Mouse (Mus musculus) left cerebral cortex, adult 11 months (tissue): ENCODE measurements around the gene Gadd45g.

Experiments
- DNase-seq: peaks from one replicate; pipeline ENCODE4 v3.0.0; 2022; ENCODE audit warnings: low spot score

The Gadd45g gene

GRCm38 (mm10) chr13:51846301-51846867 lies at the start of gene Gadd45g:
TSS of gene Gadd45g (plus strand) at chr13:51846678.
- DNase-seq: peak; percentile 88

GRCm38 (mm10) chr13:51797899-51798746 lies 48.4 kb upstream of the Gadd45g start:
- DNase-seq: no peak

GRCm38 (mm10) chr13:51799735-51800522 lies 46.5 kb upstream of the Gadd45g start:
- DNase-seq: no peak

- no peak for DNase-seq
Measured at GRCm38 (mm10) chr13:51800921-51801320, 45.6 kb upstream of the Gadd45g start.

- DNase-seq: no peak
Measured at GRCm38 (mm10) chr13:51805634-51806033, 40.8 kb upstream of the Gadd45g start.

- DNase-seq: no peak
Measured at GRCm38 (mm10) chr13:51806220-51806619, 40.3 kb upstream of the Gadd45g start.

- no peak for DNase-seq
Measured at GRCm38 (mm10) chr13:51808141-51808540, 38.3 kb upstream of the Gadd45g start.

- DNase-seq: no peak
Measured at GRCm38 (mm10) chr13:51813621-51814615, 32.6 kb upstream of the Gadd45g start.

GRCm38 (mm10) chr13:51814646-51815045 lies 31.8 kb upstream of the Gadd45g start:
- DNase-seq: no peak

GRCm38 (mm10) chr13:51815865-51816504 lies 30.5 kb upstream of the Gadd45g start:
- no peak for DNase-seq

GRCm38 (mm10) chr13:51816559-51817041 lies 29.9 kb upstream of the Gadd45g start:
- DNase-seq: no peak

- no peak for DNase-seq
Measured at GRCm38 (mm10) chr13:51818170-51818943, 28.1 kb upstream of the Gadd45g start.

GRCm38 (mm10) chr13:51818944-51819326 lies 27.5 kb upstream of the Gadd45g start:
- DNase-seq: no peak

- DNase-seq: no peak
Measured at GRCm38 (mm10) chr13:51819351-51819750, 27.1 kb upstream of the Gadd45g start.

GRCm38 (mm10) chr13:51821988-51822387 lies 24.5 kb upstream of the Gadd45g start:
- DNase-seq: no peak

- DNase-seq: no peak
Measured at GRCm38 (mm10) chr13:51823822-51824495, 22.5 kb upstream of the Gadd45g start.

GRCm38 (mm10) chr13:51830744-51831450 lies 15.6 kb upstream of the Gadd45g start:
- no peak for DNase-seq

- no peak for DNase-seq
Measured at GRCm38 (mm10) chr13:51832491-51832890, 14.0 kb upstream of the Gadd45g start.

- no peak for DNase-seq
Measured at GRCm38 (mm10) chr13:51833611-51834010, 12.9 kb upstream of the Gadd45g start.
